Mouse (Mus musculus) embryo, embryonic 9.5 days (tissue): ENCODE results near the gene Frrs1l.

Source experiments
- DNase-seq: peaks from one replicate; pipeline ENCODE4 v3.0.0-alpha.2; 2017; ENCODE audit errors: extremely low spot score

The Frrs1l gene

DNA sequence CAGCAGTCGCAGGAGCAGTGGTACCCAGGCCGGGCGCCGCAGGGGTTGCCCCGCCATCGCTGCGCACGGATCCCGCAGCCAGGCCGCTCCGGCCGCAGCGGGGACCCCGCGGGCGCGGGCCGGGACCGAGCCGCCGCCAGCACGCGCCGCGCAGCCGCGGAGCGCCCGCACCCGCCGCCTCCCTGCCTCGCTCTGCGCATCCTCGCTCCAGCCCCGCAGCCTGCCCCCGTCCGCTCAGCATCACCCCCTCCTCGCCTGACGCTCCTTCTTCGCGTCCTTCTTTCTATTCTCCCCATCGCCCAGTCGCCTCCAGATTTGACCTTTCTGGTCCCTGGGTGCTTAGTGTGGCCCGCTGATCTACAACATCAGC is at the start of gene Frrs1l:
TSS of gene Frrs1l (minus strand) at position 177 of the 370 bp plus-strand sequence.
- DNase-seq = peak; percentile 22

DNA sequence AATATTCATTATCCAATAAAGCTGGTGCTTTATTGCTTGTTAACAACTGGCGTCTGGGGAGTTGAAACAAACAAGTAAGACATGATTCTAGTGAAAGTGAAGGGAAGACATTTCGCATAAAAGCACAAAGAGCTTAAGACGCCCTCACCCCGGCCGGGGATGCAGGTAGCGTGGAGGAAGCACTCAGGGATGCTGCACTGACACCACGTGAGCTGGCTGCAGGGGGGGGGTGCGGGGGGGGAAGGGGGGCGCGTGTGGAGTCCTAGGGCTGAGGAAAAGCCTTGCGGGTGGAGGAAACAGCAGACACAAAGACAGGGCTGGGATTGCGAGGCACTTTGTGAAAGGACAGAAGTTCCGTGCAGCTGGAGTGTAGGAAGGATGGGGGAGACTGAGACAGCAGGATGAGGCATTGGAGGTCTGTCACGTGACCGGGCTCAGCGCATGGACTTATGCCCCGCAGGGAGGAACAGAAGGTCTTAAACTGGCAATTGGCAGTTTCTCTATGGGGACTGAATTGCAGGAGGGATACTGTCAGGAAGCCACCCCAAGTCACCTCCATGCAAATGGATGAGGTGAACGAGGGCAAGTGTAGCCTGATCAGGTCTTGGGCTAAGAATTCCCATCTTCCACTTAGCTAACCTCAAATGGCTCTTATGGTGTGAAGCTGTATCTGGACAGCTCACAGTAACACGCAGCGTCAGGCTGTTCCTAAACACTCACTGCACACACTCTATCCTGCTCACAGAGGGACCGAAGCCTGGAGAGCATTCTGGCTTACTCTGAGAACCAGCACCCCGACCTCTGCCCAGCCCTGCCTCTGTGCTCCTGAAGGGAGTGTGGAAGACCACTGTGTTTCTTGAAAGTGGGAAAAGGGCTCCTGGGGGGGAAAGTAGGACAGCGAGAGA is 49.2 kb upstream of the Frrs1l start:
- DNase-seq = peak; percentile 47

DNA sequence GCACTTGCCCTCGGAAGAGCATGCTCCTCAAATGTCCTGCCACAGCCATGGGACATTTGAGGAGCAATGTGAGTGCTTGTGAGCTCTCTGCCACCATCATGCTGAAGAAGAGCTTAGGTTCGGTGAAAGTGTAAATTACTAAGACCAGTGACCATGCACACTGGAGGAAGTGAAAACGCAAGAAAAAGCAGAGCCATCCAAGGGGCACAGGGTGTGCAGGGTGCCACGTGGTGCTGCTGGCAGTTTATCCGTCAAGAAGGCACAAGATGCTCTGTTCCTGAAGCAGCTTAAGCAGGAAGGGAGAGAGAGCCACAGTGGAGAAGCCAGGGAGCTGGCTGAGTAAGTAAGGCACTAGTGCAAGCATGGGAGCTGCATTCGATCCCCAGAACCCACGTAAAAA is 47.4 kb upstream of the Frrs1l start:
- DNase-seq = no peak

DNA sequence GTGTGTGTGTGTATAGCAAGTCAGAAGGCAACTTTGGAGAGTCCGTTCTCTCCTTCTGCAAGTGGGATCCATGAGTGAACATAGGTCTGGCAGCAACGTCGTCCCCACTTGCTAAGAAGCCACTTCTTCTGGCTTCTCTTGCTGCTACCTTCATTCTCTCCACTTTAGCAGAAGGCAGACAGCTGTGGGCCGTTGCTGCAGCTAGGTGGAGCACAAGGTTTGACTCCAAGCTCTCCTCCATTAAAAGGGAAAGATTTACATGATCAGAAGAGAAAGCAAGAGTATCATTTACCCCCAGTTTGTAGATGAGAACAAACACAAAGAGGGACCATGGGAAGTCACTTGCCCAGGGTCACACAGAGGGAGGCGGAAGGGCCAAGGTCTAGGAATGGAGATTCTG is 44.0 kb upstream of the Frrs1l start:
- DNase-seq = no peak

DNA sequence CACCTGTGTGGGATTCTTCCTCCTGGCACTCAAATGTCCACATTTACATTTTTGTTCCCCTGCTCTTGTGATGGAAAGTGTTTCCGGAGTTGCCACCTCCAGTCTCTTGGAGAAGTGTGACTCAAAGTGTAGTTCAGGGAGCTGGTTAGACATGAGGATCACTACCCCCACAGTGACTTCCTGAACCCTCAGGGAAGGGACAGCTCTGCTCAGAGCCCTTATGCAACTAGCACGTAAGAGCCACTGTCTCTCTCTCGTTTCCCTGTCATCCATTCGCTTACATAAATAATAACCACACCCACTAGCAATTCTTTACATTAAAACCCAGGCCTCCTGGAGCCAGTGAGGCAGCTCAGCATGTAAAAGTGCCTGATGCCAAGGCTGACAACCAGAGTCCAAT is 41.2 kb upstream of the Frrs1l start:
- no peak for DNase-seq

DNA sequence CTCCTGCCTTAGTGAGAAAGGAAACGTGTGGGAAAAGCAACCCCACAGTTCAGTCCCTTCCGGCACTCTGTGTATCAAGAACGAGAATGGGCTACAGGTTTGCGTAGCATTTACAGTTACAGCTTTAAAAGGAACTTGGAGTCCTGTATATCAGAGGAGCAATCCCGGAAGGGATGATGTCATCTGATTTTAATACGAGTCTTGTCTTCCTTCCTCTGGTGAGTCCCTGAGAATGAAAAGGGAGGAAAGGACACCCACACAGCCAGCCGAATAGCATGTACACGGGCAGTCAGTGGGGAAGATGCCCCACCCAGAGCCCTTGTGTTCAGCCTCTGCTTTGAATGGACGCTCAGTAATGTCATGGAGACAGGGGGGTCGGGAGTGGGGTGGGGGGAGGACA is 37.8 kb upstream of the Frrs1l start:
- DNase-seq = no peak

DNA sequence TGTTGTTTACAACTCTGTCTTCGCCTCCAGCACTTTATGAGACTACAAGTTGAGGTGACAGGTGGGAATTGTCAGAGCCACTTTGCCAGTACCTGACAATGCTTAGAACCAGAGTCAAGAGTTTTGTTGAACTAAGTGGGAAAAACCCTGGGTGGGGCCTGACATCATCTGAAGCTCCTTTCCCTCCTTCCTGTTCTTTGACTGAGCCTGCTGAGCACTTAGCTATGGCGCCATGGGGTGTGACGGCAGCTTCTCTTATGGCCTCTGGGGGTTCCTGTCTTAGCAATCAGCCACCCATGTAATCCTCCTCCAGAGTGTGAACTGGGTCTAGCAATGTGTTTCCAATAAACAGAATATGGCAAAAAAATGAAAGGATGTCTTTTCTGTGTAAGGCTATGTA is 33.3 kb upstream of the Frrs1l start:
- DNase-seq = no peak

DNA sequence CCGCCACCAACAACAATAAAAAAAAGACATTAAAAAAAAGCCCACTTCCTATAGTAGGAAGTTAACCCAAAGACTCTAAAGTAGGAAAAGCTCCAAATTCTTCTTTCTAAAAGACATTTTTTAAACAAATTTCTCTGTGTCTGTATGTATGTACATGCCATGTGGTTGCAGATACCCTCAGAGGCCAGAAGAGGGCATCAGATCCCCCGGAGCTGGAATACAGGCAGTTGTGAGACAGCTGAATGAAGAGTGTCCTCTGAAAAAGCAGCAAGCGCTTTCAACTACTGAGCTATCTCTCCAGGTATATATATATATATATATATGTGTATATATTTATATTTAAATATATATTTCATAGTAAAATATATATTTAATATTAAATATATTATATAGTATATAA is 31.1 kb upstream of the Frrs1l start:
- DNase-seq = no peak

DNA sequence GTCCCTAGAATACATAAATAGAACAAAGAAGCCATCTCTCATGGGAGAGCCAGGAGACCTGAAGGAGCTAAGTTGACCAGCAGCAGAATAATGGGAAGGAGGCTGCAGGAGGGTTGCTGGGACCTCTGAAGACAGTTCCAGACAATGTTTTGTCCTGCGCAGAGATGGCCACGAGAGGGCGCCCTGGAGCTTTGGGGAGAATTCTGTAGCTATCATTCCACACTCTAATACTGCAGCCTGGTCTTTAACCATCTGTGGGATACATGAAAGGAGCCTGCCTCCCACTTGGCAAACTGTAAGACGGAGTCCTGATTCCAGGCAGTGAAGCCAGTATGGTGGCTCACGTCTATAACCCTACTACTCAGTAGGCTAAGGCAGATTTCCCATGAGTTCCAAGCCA is 27.0 kb upstream of the Frrs1l start:
- DNase-seq = peak; percentile 75

DNA sequence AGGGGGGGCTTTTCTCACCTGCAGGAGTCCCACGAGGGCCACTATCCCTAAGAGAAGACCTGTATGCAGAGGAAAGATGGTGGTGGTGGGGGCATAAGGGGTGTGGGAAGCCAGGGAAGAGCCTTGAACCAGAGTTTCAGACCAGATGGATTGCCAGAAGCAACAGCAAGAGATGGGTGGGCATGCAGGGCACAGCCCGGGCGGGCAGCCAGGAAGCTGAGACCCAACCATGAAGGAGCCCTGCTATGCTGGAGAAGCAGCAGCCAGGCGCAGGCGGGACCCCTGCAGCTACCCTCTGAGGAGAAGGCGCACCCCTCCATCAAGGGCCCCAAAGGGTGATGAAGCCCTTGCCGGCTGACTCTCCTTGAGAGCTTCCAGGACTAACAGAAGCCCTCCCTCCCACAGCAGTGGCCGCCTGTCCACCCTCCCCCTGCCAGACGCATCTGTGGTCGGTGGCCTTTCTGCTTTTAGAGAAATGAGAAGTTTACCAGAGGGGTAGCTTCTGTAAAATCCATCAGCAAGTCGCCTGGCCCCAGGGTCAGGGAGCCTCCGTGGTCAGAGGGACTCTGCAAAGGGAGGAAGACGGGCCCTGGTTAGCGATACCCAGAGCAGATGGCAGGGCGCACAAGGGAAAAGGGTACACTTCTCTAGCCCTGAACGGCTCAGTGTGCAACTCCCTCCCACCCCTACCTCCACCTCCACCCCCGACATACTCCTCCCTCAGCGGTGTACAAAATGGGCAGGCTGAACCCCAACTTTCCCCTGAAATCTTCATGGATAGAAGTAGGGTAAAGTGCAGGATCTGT is 26.4 kb upstream of the Frrs1l start:
- DNase-seq = no peak

DNA sequence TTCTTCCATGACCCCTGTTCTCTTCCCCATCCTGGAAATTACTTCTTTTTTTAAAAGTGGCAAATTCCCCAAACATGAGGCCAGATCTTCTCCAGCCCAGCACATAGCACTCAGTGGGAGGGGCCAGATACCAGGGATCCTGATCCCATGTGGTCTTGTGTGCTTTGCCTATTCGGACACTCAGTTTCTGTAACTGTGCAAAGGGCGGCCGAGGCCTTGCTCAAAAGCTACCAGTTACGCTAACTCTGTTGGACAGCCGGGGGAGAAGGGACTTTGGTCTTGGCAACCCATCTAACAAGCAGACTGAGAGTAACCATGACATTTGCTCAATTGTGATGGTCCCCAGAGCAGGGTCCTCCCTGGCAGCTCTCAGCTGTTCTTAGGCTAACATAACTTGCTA is 24.8 kb upstream of the Frrs1l start:
- no peak for DNase-seq

DNA sequence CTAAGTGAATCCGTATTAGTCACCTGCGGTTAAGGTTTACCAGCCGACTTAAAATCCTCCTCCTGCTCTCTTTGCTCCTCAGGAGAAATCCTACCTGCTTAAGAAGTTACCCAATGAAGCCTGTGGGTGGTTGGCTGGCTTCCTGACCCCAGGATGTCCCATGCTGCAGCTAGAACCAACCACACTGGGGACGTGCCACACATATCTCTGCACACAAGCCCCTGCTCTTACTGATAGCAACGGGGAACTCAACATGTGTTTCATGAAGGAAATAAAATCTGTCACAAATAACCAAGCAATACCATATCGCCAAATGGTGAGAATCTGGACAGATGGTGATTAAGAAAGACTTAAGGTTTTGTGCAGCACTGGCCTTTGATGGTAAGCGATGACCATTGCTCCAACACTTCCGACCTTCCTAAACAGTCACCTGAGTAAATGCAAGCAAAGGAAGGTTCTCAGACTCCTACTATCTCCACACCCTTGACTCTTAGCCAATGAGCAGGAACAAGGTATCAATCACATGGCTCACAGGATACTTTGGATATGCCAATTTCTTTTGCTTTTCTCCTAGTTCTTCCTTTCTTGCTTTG is 21.4 kb upstream of the Frrs1l start:
- no peak for DNase-seq

DNA sequence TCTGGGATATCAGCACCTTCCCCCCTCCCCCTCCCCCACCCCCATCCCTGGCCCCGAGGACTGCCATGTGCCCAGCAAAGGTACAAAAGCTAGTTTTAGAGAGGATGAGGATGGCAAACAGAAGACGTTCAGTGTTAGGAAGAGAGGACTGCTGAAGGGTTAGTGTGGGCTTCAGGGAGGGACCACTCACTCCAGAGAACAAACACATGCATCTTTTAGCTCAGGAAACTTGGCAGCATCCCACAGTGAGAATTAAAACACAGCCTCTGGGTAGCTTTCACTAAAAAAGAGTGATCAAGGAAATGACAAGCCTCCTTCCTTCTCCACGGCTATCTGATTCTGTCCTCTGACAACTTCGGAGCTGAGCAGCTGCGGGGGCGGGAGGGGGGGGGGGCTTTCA is 20.7 kb upstream of the Frrs1l start:
- no peak for DNase-seq

DNA sequence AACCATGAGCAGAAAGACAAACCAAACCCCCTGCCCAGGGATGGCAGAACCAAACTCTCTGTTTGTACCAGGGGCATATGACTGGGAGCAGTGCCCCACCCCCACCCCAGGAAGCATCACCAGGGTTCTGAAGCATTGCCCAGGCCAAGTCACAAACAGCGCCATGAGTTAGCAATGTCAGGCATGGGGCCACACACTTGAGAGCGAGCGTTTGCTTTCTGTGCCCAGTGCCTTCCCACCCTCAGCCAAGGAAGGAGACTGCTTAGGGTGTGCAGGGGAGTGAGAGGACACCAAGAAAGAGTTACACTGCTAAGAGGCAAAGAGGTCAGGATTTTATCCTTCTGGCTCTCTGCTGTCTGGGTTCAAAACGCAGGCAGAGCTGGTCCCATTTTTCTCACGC is 20.2 kb upstream of the Frrs1l start:
- no peak for DNase-seq

DNA sequence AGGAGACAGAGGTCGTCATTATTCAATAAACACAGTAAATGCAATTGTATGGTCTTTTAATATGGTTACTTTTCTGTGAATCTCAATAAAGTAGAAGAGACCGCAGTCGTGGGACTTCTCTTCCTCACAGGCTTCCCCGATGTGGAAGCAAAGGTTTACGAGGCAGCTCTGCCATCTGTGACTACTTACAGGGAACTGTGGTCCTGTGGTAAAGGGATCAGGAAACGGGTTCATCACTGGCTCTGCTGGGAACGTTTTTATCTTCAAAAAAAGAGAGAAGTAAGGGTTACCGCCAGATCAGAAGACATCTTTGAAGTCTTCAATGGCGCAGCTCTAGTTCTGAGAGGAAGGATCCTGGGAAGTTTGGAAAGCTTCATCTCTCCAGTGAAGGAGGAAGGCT is 17.5 kb upstream of the Frrs1l start:
- DNase-seq = no peak

DNA sequence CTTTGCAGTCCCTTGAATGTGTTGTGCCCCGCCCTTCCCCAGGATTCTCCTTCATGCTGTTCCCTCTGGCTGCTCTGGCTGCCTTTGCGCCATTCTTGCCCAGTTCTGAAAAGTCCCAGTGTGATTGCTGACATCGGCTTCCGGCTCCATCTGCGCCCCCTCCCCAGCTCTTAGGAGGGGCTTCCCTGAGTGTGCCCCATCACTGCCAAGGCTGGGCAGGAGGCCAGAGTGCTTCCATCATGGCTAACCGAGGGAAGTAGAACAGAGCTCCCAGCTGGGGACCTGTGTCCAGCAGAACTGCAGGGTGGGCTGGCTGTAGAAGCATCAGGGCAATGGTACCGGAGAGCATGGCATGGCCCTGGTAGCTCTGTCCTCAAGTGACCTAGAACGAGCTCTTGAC is 14.8 kb upstream of the Frrs1l start:
- DNase-seq = no peak

DNA sequence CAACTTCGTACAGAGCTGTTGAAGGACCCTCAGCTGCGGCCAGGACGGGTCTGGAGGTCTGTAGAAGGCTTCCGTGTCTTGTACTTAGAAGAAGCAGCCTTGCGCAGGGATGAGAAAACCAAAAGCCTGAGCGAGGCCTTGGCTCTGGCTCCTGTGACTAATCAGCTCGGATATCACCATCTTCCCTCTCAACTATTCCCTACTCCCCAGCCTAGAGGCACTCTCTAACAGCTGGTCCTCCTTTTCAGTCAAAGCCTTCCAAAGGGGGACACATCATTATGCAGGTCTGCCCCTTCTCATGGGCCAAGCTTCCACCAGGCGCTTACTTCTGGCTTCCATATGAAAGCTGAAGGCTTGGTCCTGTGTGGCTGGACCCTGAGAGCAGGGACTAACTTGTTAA is 13.7 kb upstream of the Frrs1l start:
- no peak for DNase-seq

DNA sequence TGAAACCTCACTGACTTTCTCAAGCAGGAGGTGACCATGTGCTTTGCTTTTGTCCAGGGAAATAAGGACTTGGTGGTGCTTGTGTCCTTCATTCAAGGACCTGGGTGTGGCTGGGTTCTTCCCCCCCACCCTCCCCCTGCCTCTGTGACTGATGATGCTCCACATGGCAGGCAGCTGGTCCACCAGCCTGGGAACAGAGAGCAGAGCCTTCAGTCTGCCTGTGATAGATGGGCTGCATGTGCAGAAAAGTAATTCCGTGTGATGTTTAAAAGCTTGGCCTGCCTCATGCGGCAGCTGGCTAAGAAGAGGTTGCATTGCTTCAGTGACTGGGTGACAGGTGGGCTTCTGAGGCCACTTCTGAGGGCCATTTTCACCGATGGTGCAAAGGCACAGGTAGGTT is 12.6 kb upstream of the Frrs1l start:
- DNase-seq = no peak

DNA sequence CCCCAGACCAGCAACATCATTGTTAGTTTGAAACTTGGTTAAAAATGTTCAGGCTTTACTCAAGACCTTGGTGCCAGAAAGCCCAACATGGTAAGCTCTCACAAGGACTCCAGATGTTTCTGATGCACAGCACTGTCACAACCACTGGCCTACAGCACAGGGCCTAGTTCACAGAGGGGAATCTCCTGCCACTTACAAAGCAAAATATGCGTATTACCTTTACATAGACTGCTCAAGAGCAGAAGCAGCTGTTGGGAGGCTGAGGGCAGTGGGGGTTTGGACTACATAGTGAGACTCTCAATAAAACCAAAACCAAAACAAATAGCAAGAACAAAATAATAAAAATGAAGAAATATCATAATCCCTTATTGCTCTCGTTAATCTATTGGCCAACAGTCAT is 11.2 kb upstream of the Frrs1l start:
- no peak for DNase-seq

DNA sequence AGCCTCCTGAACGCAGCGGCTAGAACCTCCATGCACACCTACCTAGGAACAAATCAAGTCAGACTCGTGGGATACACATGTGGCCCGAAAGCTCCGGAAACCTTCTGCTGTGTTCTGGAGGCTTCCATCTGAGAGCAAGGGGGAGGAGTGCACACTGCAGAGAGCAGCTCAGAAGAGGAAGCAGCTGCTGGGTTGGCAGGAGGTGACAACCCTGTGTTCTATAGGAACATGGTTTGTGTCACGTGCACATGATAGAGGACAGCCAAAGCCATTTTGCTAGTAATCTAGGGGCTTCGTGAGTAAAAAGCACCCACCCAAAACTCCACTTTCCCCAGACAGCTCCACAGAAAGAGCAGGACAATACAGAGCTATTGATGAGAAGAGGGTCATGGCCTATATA is 3.1 kb upstream of the Frrs1l start:
- DNase-seq = no peak

DNA sequence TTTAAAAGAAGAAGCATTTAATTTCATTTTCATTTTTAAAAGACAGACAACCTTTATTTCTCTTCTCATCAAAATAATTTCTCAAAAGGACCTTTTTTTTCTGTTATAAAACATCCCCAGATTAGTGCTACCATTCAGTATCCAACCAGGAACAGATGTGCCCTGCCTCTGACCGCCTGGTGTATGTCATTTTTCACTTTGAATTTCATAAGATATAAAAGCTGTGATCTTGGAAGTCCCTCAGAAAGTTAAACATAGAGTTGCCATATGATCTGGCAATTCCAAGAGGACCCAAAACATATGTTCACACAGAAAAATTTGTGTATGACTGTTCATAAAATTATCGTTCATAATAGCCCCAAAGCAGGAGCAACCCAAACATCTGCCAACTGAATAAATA is 1.8 kb upstream of the Frrs1l start:
- DNase-seq = no peak

DNA sequence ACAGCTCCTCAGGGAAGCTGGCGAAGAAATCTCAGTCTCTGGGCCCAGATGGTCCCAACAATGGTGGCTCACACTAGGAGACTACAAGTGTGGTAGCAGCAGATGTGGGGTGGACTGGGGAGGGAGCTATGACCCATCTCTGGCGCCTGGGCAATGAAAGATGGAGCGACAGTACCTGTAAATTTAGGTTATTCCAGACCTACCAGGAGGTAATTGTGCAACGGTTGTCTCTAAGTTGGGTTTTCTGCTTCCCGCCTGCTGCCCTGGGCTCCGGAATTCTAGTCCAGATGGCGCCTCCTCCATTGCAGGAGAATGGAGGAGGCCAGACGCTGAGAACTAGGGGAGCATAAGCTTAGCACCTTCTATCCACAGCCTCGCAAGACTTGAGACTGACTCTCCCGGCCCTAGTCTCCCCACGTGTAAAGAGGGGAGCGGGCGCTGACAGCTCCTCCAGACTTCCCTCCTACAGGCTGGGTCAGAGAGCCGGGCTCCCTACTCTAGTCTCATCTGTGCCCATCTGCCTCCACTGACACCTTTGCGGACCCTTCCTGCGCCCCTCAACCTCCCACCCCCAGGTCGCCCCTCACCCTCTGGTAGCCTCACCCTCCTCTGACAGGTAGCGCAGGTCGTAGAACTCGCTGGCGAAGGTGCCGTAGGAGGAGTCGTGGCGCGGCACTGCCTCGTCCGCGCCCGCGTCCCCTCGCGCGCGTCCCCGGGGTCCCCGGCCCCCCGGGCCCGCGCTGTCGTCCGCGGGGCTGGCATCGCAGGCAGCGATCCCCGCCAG is 568 bp downstream of the Frrs1l start:
- peak; percentile 41 for DNase-seq
